Mouse (Mus musculus): Measurements from ENCODE around the gene 5530401A14Rik. TPM values are rescaled to one million over a fixed set of nuclear protein-coding genes. Genes with fewer than 3 reads are reported as not detected.

The 5530401A14Rik gene
- total and polyA plus RNA-seq, 2 experiments from 2014 or later, result not detected

DNA sequence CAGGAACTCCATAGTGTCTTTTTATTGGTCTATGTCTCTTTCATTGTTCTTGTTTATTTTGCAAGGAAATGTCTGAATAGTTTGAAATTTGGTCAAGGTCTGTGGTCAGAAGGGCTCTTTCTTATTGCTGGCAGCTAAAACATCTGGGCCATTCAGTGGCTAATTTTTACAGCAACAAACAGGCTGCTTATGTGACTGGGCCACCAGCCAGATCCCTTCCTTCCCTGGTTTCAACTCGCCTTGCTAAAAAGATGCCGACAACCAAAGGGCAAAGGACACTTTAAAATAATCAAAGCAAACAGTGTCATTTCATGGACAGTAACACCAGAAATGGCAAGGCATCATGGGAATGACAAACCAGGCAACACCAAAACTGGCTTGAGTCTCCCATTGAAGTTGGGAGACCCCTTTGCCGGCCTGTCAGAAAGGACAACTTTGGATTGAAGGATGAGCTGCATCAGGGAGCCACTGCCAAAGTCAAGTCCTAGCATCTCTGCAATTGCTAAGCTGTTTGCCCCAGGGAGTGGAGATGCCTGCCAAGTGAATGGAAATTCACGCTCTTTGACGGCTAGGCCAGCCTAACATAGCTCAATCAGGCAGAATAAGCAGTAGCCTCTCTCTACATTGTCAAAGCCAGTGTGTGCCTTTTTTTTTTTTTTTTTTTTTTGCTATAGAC, 15.3 kb upstream of the 5530401A14Rik start:
- H3K27ac ChIP-seq (ENCODE audit: low read depth), result no peak overlapping the region
- no peaks in the 10 kb centered on the region for H3K9me3 ChIP-seq (replicated peaks; ENCODE audit: control insufficient read depth, low read length)
- TF ChIP-seq CTCF (IDR thresholded peaks at IDR 0.05; ENCODE audit: low read depth) (no peak), EP300 (IDR thresholded peaks at IDR 0.05; ENCODE audit: low read depth) (no peak)
- H3K4me1 ChIP-seq (ENCODE audit: control insufficient read depth, insufficient read depth), result no peaks in the 10 kb centered on the region
- no peak for ATAC-seq (ENCODE audit: insufficient read depth, low read depth)
- H3K4me2 ChIP-seq (ENCODE audit: low read depth, low read length), result no peak overlapping the region
- no peak for DNase-seq (ENCODE audit: low spot score)
- 56% methylated on average over 5 of the region's 5 CpGs for WGBS
- H3K4me3 ChIP-seq (ENCODE audit: low read depth, low read length), result no peak overlapping the region
- no peaks in the 10 kb centered on the region for H3K27me3 ChIP-seq (ENCODE audit: control insufficient read depth, insufficient read depth, low read length)
- no peaks in the 10 kb centered on the region for H3K36me3 ChIP-seq (replicated peaks; ENCODE audit: control insufficient read depth, insufficient read depth, low read length)
- no peak overlapping the region for H3K9ac ChIP-seq (replicated peaks; ENCODE audit: low read depth, low read length)

DNA sequence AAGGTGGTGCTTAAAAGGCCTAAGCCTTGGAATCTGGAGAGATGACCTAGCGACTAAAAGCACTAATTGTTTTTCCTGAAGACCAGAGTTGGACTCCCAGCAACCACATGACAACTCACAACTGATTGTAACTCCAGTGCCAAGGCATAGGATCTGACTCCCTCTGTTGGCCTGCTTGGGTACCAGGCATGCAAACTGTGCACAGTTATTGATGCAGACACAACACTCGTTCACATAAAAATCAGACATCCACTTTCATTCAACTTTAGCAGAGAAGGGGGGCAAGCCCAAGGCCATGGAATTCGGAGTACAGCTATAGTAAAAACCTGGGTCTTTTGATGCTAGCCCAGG, 14.8 kb upstream of the 5530401A14Rik start:
- no peak for ATAC-seq (ENCODE audit: insufficient read depth, low read depth)
- H3K27me3 ChIP-seq (ENCODE audit: control insufficient read depth, insufficient read depth, low read length), result no peaks in the 10 kb centered on the region
- no peaks in the 10 kb centered on the region for H3K9me3 ChIP-seq (replicated peaks; ENCODE audit: control insufficient read depth, low read length)
- H3K4me1 ChIP-seq (ENCODE audit: control insufficient read depth, insufficient read depth), result no peaks in the 10 kb centered on the region
- WGBS, result 72% methylated on average over 3 of the region's 3 CpGs
- TF ChIP-seq EP300 (IDR thresholded peaks at IDR 0.05; ENCODE audit: low read depth) (no peak), CTCF (IDR thresholded peaks at IDR 0.05; ENCODE audit: low read depth) (no peak)
- no peak overlapping the region for H3K4me3 ChIP-seq (ENCODE audit: low read depth, low read length)
- no peak for DNase-seq (ENCODE audit: low spot score)
- H3K36me3 ChIP-seq (replicated peaks; ENCODE audit: control insufficient read depth, insufficient read depth, low read length), result no peaks in the 10 kb centered on the region
- H3K27ac ChIP-seq (ENCODE audit: low read depth), result no peak overlapping the region
- no peak overlapping the region for H3K9ac ChIP-seq (replicated peaks; ENCODE audit: low read depth, low read length)
- H3K4me2 ChIP-seq (ENCODE audit: low read depth, low read length), result no peak overlapping the region

DNA sequence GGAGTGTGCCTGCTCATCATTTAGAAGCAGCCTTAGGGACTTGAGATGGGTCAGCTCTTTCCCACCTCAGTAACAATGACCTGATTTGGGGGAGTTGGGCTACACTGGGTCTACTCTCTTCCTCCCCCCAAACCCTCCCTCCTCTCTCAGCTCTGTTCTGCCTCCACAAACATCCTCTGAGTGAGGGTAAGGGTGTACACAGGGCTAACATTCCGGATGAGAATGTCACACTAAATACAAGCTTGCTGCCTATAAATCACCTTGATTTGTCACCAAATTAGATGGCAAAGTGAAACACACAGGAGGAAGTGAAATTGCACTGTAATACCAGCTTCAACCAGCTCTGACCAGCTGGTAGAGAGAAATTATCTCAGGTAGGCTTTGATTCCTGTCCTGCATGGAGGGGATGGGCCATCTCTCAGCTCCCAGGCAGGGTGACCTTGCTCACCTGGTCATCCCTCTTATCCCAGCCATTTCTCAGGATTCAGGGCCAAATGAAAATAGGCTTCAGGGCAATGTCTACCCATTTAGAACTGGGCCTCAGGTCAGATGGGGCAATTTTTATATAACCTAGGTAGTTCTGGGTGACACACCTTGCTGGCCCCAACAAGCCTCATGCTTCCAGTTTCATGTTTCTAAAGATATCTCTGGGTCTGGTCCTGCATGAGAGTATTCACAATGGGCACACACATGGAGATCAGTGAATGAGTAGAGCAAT, 12.5 kb upstream of the 5530401A14Rik start:
- no peak for DNase-seq (ENCODE audit: low spot score)
- Histone ChIP-seq H3K36me3 (replicated peaks; ENCODE audit: control insufficient read depth, insufficient read depth, low read length) (no peaks in the 10 kb centered on the region), H3K9me3 (replicated peaks; ENCODE audit: control insufficient read depth, low read length) (no peaks in the 10 kb centered on the region), H3K4me1 (ENCODE audit: control insufficient read depth, insufficient read depth) (no peaks in the 10 kb centered on the region), H3K4me3 (ENCODE audit: low read depth, low read length) (no peak overlapping the region), H3K4me2 (ENCODE audit: low read depth, low read length) (no peak overlapping the region), H3K27ac (ENCODE audit: low read depth) (no peak overlapping the region), H3K27me3 (ENCODE audit: control insufficient read depth, insufficient read depth, low read length) (no peaks in the 10 kb centered on the region), H3K9ac (replicated peaks; ENCODE audit: low read depth, low read length) (no peak overlapping the region)
- WGBS, result 45% methylated on average over 1 of the region's 1 CpGs
- no peak for ATAC-seq (ENCODE audit: insufficient read depth, low read depth)
- TF ChIP-seq CTCF (IDR thresholded peaks at IDR 0.05; ENCODE audit: low read depth) (no peak), EP300 (IDR thresholded peaks at IDR 0.05; ENCODE audit: low read depth) (no peak)

GRCm38 (mm10) chr11:81865661-81866382, 5.3 kb downstream of the 5530401A14Rik start:
- no peak overlapping the region for H3K27ac ChIP-seq (ENCODE audit: low read depth)
- DNase-seq (ENCODE audit: low spot score) (no peak), ATAC-seq (ENCODE audit: insufficient read depth, low read depth) (no peak)
- no peak overlapping the region for H3K9ac ChIP-seq (replicated peaks; ENCODE audit: low read depth, low read length)
- no peaks in the 10 kb centered on the region for H3K9me3 ChIP-seq (replicated peaks; ENCODE audit: control insufficient read depth, low read length)
- 52% methylated on average over 10 of the region's 10 CpGs for WGBS
- no peaks in the 10 kb centered on the region for H3K36me3 ChIP-seq (replicated peaks; ENCODE audit: control insufficient read depth, insufficient read depth, low read length)
- TF ChIP-seq CTCF (IDR thresholded peaks at IDR 0.05; ENCODE audit: low read depth) (no peak), EP300 (IDR thresholded peaks at IDR 0.05; ENCODE audit: low read depth) (no peak)
- H3K27me3 ChIP-seq (ENCODE audit: control insufficient read depth, insufficient read depth, low read length), result no peaks in the 10 kb centered on the region
- H3K4me2 ChIP-seq (ENCODE audit: low read depth, low read length), result no peak overlapping the region
- no peak overlapping the region for H3K4me3 ChIP-seq (ENCODE audit: low read depth, low read length)
- no peaks in the 10 kb centered on the region for H3K4me1 ChIP-seq (ENCODE audit: control insufficient read depth, insufficient read depth)

- H3K27ac ChIP-seq (ENCODE audit: low read depth), result no peak overlapping the region
- H3K4me2 ChIP-seq (ENCODE audit: low read depth, low read length), result no peak overlapping the region
- H3K27me3 ChIP-seq (ENCODE audit: control insufficient read depth, insufficient read depth, low read length), result no peaks in the 10 kb centered on the region
- H3K4me1 ChIP-seq (ENCODE audit: control insufficient read depth, insufficient read depth), result no peaks in the 10 kb centered on the region
- H3K4me3 ChIP-seq (ENCODE audit: low read depth, low read length), result no peak overlapping the region
- WGBS, result 30% methylated on average over 9 of the region's 9 CpGs
- no peak overlapping the region for H3K9ac ChIP-seq (replicated peaks; ENCODE audit: low read depth, low read length)
- no peak for DNase-seq (ENCODE audit: low spot score)
- ATAC-seq (ENCODE audit: insufficient read depth, low read depth), result no peak
- no peak for TF ChIP-seq CTCF (IDR thresholded peaks at IDR 0.05; ENCODE audit: low read depth)
- H3K9me3 ChIP-seq (replicated peaks; ENCODE audit: control insufficient read depth, low read length), result no peaks in the 10 kb centered on the region
- no peaks in the 10 kb centered on the region for H3K36me3 ChIP-seq (replicated peaks; ENCODE audit: control insufficient read depth, insufficient read depth, low read length)
Measured at GRCm38 (mm10) chr11:81871506-81872213, 11.2 kb downstream of the 5530401A14Rik start.

Data from heart, postnatal 0 days (tissue).